Mouse (Mus musculus) kidney, postnatal 14 days (tissue): ENCODE data around the gene Lef1.

Source experiments
- DNase-seq: peaks from one replicate; pipeline ENCODE4 v3.0.0; 2022; ENCODE audit warnings: mixed read lengths

The Lef1 gene

GRCm38 (mm10) chr3:131110191-131111150, at the start of gene Lef1:
Lef1 (plus strand) TSS chr3:131110471.
- DNase-seq: peak; percentile 40

DNA sequence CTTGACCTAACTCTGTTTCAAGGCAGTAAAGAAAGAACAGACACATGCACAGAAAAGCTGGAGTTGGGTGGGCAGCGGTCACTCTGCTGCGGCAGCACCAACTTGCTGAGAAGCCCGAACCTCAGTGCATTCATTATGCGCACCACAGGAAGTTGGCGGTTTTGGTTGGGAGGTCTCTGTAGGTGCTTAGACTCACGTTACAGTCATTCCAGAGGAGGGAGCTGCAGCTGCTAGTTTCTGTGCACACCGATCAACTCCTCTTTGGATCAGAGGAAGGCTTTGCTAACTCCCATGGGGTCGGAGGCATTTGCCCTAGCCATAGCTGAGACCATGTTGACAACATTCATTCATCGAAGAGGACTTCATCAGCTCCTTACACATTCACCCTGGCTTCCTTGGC, 45.3 kb upstream of the Lef1 start:
- DNase-seq: no peak

DNA sequence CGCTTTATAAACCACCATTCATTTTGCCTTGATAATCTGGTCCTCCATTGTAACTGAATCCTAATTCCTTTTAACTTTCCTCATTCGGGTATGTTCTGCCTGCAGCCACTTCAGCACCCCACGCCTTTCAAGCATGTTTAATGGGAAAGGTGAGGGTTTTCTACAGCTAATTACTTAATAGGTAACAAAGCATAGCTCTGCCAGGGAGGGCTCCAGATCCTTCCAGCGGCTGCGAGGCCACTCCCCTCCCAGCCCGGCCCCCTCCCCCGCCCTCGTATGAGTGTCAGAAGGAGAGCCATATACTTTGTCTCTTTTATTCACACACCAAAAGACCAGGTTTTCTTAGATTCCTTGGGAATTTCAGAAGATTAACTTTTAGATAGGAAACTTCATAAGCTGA, 44.1 kb upstream of the Lef1 start:
- peak; percentile 29 for DNase-seq

GRCm38 (mm10) chr3:131068000-131068399, 42.3 kb upstream of the Lef1 start:
- no peak for DNase-seq

- DNase-seq: no peak
Measured at GRCm38 (mm10) chr3:131070210-131070609, 40.1 kb upstream of the Lef1 start.

DNA sequence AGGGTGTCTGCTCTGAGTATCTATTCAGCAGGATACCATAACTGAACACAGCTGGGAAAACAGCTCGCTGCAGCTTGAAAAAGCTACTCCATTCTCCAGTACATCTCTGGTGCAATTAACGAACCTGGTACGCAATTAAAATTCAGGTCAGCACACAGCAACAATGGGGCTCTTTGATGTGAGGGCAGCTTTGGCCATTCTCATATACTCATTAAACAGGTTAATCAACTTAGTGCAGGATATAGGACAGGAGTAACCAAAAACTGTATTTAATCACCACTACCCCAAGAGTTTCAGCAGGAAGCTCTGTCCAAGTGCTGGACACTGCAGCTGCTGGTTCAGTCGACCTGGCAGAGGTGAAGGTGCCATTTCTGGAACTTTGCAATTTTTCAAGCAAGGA, 37.6 kb upstream of the Lef1 start:
- DNase-seq: no peak

DNA sequence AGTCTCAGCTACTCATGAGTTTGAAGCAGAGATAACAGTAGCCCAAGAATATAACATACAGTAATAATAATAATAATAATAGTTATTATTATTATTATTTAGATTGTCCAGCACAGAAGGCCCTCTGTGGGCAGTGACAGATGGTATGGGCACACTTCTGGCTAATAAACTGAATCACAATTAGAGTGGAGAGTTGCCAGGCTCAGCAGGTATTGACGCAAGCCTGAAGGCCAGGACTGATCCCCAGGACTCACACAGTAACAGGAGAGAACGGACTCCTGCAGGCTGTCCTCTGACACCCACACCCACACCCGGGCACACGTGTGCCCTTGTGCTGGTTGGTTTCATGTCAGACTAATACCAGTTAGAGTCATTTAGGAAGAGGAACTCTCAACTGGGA, 36.3 kb upstream of the Lef1 start:
- no peak for DNase-seq

GRCm38 (mm10) chr3:131078041-131078621, 32.1 kb upstream of the Lef1 start:
- DNase-seq: no peak

GRCm38 (mm10) chr3:131078719-131079118, 31.6 kb upstream of the Lef1 start:
- no peak for DNase-seq

DNA sequence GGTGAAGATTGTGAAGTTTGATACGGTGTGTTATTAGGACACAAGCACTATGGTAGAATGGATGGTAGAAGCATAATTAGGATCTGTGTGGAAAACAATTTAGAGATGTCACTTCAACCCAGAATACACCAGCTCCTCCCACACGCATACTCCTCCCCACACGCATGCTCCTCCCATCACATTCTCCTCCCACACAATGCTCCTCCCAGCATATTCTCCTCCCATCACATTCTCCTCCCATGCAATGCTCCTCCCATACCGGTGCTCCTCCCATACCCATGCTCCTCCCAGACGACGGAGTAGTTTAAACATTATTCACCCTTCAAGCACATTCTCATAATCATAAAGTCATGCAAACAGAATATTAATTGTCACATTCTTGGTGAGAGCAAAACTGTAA, 26.5 kb upstream of the Lef1 start:
- no peak for DNase-seq

DNA sequence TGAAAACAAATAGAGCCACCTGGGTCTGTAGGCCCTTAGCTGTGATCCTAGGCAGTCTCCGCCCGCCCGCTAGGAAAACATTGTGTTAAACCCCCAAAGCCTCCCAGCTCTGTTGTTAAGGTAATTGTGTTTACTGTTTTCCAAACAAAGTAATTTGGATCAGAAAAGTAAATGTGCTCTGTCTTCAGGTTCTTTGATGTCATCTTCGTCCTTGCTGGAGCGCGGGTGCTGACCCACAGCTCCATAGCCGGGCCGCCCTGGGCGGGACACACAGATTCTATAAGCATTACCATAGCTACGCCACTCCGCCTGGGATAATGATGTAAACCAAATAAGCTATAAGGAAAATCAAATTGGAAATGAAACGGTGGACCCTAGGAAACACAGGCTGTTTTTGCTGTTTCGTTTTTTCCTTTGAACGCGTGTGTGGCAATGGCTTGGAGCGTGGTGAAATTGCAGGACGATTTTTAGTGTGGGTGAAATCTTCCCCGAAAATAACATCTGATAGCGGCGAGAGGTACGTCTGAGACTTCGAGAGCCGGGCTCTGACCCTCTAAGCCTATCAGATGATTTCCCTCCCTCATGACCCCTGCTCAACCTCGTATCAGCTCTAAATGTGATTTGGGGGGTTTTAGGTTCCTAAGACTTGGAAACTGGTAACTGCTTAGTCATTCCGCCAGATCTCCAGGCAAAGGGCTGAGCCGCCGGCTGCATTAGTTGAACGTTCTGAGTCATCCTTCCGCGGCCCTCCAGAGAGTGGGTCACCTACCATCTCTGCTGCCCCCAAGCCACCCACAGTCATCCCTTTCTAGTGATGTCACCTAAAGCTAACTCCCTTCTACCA, 25.3 kb upstream of the Lef1 start:
- no peak for DNase-seq

DNA sequence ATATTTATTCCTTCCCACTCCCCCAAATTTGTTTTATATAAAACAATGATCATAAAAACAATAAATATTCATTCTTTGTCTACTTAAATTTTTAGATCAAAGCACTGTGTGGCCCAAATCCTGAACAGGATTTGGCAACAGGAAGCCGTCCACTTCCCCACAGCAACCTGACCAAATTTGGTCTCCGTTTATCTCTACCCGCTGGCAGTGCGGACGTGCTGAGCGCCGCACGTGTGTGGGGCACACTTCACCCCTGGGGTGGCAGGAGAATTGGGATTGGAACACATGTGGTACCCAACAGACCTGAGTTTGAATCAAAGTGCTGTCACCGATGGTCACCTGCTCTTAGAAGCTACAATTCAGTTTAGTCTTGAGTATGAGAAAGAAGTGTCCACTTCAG, 24.3 kb upstream of the Lef1 start:
- no peak for DNase-seq

DNA sequence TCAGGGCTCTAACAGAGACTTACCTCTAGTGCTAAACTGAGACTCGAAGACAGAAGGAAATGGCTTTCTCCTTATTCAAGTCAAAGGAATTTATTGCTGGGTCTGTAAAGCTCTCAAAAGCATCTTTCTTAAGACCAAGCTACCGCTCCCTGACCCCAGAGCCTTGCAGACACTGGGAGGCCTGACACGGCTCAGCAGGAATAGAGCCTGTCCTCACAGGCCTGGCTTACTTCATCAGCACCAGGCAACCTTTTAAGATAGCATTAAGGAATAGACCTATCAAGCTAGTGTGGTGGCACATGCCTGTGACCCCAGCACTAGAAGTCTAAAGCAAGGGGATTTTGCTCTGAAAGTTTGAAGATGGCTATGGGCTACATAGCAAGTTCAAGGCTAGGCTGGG, 20.6 kb upstream of the Lef1 start:
- DNase-seq: no peak

DNA sequence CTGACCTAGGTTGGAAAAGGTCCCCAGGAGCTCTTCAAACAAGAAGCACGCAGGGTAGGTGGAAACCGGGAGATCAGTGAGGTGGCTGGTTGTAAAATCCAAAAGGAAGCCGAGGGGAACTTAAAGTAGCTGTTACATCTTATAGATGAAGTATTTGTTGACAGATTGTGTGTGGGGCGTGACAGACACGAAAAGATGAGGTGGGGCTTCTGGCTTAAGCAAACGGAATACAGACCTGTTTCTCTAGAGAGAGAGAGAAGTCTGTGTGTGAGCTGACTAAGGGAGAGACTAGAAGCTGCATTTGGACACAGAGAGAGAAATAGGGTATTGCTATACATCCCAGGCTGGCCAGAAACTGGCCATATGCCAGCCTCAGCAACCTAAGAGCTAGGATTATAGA, 18.2 kb upstream of the Lef1 start:
- DNase-seq: no peak

DNA sequence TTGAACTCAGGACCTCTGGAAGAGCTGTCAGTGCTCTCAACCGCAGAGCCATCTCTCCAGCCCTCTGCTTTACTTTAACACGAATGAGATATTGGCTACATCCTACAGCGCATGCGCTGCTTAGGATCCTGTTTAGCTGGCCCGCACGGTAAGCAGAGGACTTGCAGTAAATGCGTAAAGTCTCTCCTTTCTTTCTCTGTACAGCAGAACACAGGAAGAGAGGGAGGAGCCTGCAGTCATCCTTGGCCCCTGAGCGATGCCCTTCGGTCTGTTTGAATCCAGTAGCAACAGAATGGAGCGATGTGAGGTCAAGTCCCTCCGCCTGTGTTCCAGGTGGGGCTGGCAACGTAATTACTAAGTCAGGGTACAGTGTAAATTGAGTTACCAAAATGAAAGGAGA, 16.5 kb upstream of the Lef1 start:
- no peak for DNase-seq

- DNase-seq: no peak
Measured at GRCm38 (mm10) chr3:131096105-131096504, 14.2 kb upstream of the Lef1 start.

DNA sequence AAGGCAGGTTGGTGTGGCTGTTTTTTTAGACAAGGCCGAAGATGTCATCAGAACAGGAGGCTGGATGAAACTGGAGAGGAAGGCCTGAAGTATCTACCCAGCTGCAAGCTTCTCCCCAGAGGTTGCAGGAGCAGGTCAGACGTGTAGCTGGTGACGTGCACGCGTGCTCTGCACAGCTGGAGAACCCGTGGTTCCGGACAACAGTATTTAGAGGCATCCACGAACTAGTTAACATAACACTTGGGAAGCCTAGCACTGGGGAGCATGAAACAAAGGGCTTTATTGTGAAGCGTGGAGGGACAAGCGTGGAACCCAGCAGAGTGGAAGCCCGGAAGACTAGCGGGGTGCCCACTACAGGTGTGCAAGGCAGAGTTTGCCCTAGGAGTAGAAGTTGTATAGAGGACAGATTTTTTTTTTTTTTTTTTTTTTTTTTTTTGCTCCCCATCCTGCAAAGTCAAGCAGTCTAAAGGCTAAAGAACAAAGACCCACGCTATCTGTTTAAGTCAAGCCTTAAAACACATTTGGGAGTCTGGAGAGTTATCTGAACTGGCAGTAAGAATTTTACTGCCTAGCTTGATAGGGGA, 8.0 kb upstream of the Lef1 start:
- no peak for DNase-seq

DNA sequence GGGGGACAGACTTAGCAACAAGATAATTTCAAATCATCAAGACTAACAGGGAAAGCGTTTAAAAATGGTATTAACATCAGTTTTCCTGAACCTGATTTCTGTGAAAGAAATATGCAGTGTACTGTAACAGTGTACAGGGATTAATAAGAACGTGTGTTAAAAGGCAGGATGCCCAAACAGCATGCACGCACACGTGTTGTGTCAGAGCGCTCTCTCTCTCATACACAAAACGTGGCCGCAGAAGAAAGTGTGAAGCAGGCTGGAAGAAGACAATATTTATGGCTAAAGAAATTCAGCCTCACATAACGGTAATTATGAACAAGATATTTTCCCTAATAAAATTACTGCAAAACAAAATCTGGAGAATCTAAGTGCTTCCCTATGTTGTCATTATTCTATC, 4.9 kb upstream of the Lef1 start:
- DNase-seq: no peak

- peak; percentile 33 for DNase-seq
Measured at GRCm38 (mm10) chr3:131105940-131106401, 4.3 kb upstream of the Lef1 start.

- DNase-seq: no peak
Measured at GRCm38 (mm10) chr3:131106451-131107291, 3.6 kb upstream of the Lef1 start.

- no peak for DNase-seq
Measured at GRCm38 (mm10) chr3:131107301-131108093, 2.8 kb upstream of the Lef1 start.
